Mouse (Mus musculus): Measurements from ENCODE around the gene Rfx5. TPM values are rescaled to one million over a fixed set of nuclear protein-coding genes. Genes with fewer than 3 reads are reported as not detected.

Rfx5 gene
- polyA plus RNA-seq, 1 experiment from 2014 or later = 8.6 TPM

Small RNA genes lying within 50 kb of the gene (microRNA-seq; reads per million reads assigned to microRNA genes)
- gene Mir7013 = 0.73 reads per million

Other genes starting within 250 kb of the Rfx5 start
- 5.9 and 6.0 TPM in 2 replicates for gene Cgn, start 167.6 kb upstream of the Rfx5 start, polyA plus RNA-seq (2016; fragmentation: Nextera tagmentation; extraction: Ambion mirVana)
- 27.6 and 28.8 TPM in 2 replicates for gene Pogz, start 116.5 kb upstream of the Rfx5 start, polyA plus RNA-seq (2016; fragmentation: Nextera tagmentation; extraction: Ambion mirVana)
- gene Psmb4, start 67.1 kb upstream of the Rfx5 start, polyA plus RNA-seq (2016; fragmentation: Nextera tagmentation; extraction: Ambion mirVana) = 295 and 311 TPM in 2 replicates
- 5.5 and 5.9 TPM in 2 replicates for gene Selenbp1, start 21.0 kb upstream of the Rfx5 start, polyA plus RNA-seq (2016; fragmentation: Nextera tagmentation; extraction: Ambion mirVana)
- gene Pi4kb, start 20.7 kb downstream of the Rfx5 start, polyA plus RNA-seq (2016; fragmentation: Nextera tagmentation; extraction: Ambion mirVana) = 17.2 and 25.5 TPM in 2 replicates
- 36.6 and 39.0 TPM in 2 replicates for gene Zfp687, start 61.4 kb downstream of the Rfx5 start, polyA plus RNA-seq (2016; fragmentation: Nextera tagmentation; extraction: Ambion mirVana)
- gene Psmd4, start 88.5 kb downstream of the Rfx5 start, polyA plus RNA-seq (2016; fragmentation: Nextera tagmentation; extraction: Ambion mirVana) = 283 and 295 TPM in 2 replicates
- 21.4 and 23.0 TPM in 2 replicates for gene Pip5k1a, start 152.9 kb downstream of the Rfx5 start, polyA plus RNA-seq (2016; fragmentation: Nextera tagmentation; extraction: Ambion mirVana)
- gene Vps72, start 156.9 kb downstream of the Rfx5 start, polyA plus RNA-seq (2016; fragmentation: Nextera tagmentation; extraction: Ambion mirVana) = 242 and 252 TPM in 2 replicates
- gene Tmod4, start 170.4 kb downstream of the Rfx5 start, polyA plus RNA-seq (2016; fragmentation: Nextera tagmentation; extraction: Ambion mirVana) = 0.97 and 1.1 TPM in 2 replicates
- 84.6 and 95.1 TPM in 2 replicates for gene Scnm1, start 179.9 kb downstream of the Rfx5 start, polyA plus RNA-seq (2016; fragmentation: Nextera tagmentation; extraction: Ambion mirVana)
- 19.7 and 21.1 TPM in 2 replicates for gene Lysmd1, start 180.0 kb downstream of the Rfx5 start, polyA plus RNA-seq (2016; fragmentation: Nextera tagmentation; extraction: Ambion mirVana)
- gene Tnfaip8l2, start 188.3 kb downstream of the Rfx5 start, polyA plus RNA-seq (2016; fragmentation: Nextera tagmentation; extraction: Ambion mirVana) = 1.5 and 2.0 TPM in 2 replicates
- 31.2 and 34.5 TPM in 2 replicates for gene Sema6c, start 206.4 kb downstream of the Rfx5 start, polyA plus RNA-seq (2016; fragmentation: Nextera tagmentation; extraction: Ambion mirVana)